Mouse (Mus musculus) midbrain, embryonic 16.5 days (tissue): Measurements from ENCODE around the gene Nlrc5. TPM values are rescaled to one million over a fixed set of nuclear protein-coding genes. Genes with fewer than 3 reads are reported as not detected.

Experiments
- ATAC-seq: fragments of 200-750 bp; cut with Nextera tagmentation; 2 replicates; pipeline ENCODE4 v1.8.0; 2017; ENCODE audit warnings: moderate TSS enrichment
- H3K27ac ChIP-seq: fragments of 300-500 bp; sonication (generic); 2 replicates; pipeline ENCODE4 v1.5.1; 2014; ENCODE audit warnings: mild to moderate bottlenecking, low read length, mixed read lengths
- H3K27me3 ChIP-seq: fragments of 300-500 bp; sonication (generic); 2 replicates; pipeline ENCODE4 v1.6.1; 2014; ENCODE audit warnings: low read depth, low read length, mixed read lengths; ENCODE audit not compliant: control insufficient read depth, insufficient read depth
- H3K36me3 ChIP-seq: fragments of 300-500 bp; sonication (generic); 2 replicates; pipeline ENCODE4 v1.6.1; 2014; ENCODE audit warnings: mild to moderate bottlenecking, low read length, moderate library complexity, mixed read lengths; ENCODE audit not compliant: control insufficient read depth, insufficient read depth
- H3K4me1 ChIP-seq: fragments of 300-500 bp; sonication (generic); 2 replicates; pipeline ENCODE4 v1.6.1; 2014; ENCODE audit warnings: mild to moderate bottlenecking, low read length, mixed read lengths; ENCODE audit not compliant: control insufficient read depth, insufficient read depth
- H3K4me2 ChIP-seq: fragments of 300-500 bp; sonication (generic); 2 replicates; pipeline ENCODE4 v1.6.1; 2014; ENCODE audit warnings: mild to moderate bottlenecking, low read length, mixed read lengths
- H3K4me3 ChIP-seq: fragments of 300-500 bp; sonication (generic); 2 replicates; pipeline ENCODE4 v1.5.1; 2014; ENCODE audit warnings: low read depth, mild to moderate bottlenecking, low read length, moderate library complexity, mixed read lengths
- H3K9ac ChIP-seq: fragments of 300-500 bp; sonication (generic); 2 replicates; pipeline ENCODE4 v1.6.1; 2014; ENCODE audit warnings: low read depth, low read length, mixed read lengths
- H3K9me3 ChIP-seq: fragments of 300-500 bp; sonication (generic); replicated peaks from 2 replicates; pipeline ENCODE4 v1.6.1; 2014; ENCODE audit warnings: mild to moderate bottlenecking, low read length, mixed read lengths; ENCODE audit not compliant: control insufficient read depth, poor library complexity, severe bottlenecking
- WGBS: fragments of 180-500 bp; shearing (Covaris S2); extraction: QIAGEN DNeasy Blood & Tissue Kit; methylation state at CpG from one replicate; pipeline ENCODE4 v1.1.7; 2014; 5-methylcytosine and 5-hydroxymethylcytosine counted together
- polyA plus RNA-seq: library from polyadenylated mRNA; unstranded; fragments of >200 nt; fragmentation: Nextera tagmentation; extraction: Ambion mirVana; gene quantifications from 2 replicates; pipeline ENCODE4 v1.2.1, GENCODE M21; 2015

The Nlrc5 gene
- polyA plus RNA-seq, 1 experiment from 2014 or later: 0.49 TPM

GRCm38 (mm10) chr8:94412518-94412917, 21.6 kb upstream of the Nlrc5 start:
- H3K4me1 ChIP-seq: no peaks in the 10 kb centered on the region
- H3K4me2 ChIP-seq: no peak overlapping the region
- no peaks in the 10 kb centered on the region for H3K27me3 ChIP-seq
- H3K9me3 ChIP-seq: no peaks in the 10 kb centered on the region
- no peak overlapping the region for H3K9ac ChIP-seq
- no peaks in the 10 kb centered on the region for H3K36me3 ChIP-seq
- H3K4me3 ChIP-seq: no peak overlapping the region
- 90% methylated on average over 6 of the region's 6 CpGs for WGBS
- H3K27ac ChIP-seq: no peak overlapping the region
- ATAC-seq: no peak

GRCm38 (mm10) chr8:94413509-94413908, 20.6 kb upstream of the Nlrc5 start:
- H3K36me3 ChIP-seq: no peaks in the 10 kb centered on the region
- ATAC-seq: no peak
- H3K4me1 ChIP-seq: no peaks in the 10 kb centered on the region
- no peak overlapping the region for H3K4me2 ChIP-seq
- H3K9ac ChIP-seq: no peak overlapping the region
- no peaks in the 10 kb centered on the region for H3K27me3 ChIP-seq
- no peaks in the 10 kb centered on the region for H3K9me3 ChIP-seq
- no peak overlapping the region for H3K4me3 ChIP-seq
- WGBS: 92% methylated on average over 6 of the region's 6 CpGs
- H3K27ac ChIP-seq: no peak overlapping the region

- Histone ChIP-seq H3K36me3 (no peaks in the 10 kb centered on the region), H3K27ac (no peak overlapping the region), H3K4me3 (no peak overlapping the region), H3K9me3 (no peaks in the 10 kb centered on the region), H3K9ac (no peak overlapping the region), H3K4me1 (no peaks in the 10 kb centered on the region), H3K27me3 (no peaks in the 10 kb centered on the region), H3K4me2 (no peak overlapping the region)
- 78% methylated on average over 2 of the region's 2 CpGs for WGBS
- no peak for ATAC-seq
Measured at GRCm38 (mm10) chr8:94415218-94415617, 18.9 kb upstream of the Nlrc5 start.

GRCm38 (mm10) chr8:94418017-94418416, 16.1 kb upstream of the Nlrc5 start:
- 84% methylated on average over 9 of the region's 9 CpGs for WGBS
- no peaks in the 10 kb centered on the region for H3K4me1 ChIP-seq
- no peaks in the 10 kb centered on the region for H3K9me3 ChIP-seq
- no peaks in the 10 kb centered on the region for H3K36me3 ChIP-seq
- no peak overlapping the region for H3K27ac ChIP-seq
- H3K27me3 ChIP-seq: no peaks in the 10 kb centered on the region
- ATAC-seq: no peak
- H3K4me2 ChIP-seq: no peak overlapping the region
- no peak overlapping the region for H3K9ac ChIP-seq
- H3K4me3 ChIP-seq: no peak overlapping the region

- ATAC-seq: no peak
- Histone ChIP-seq H3K4me3 (no peak overlapping the region), H3K9me3 (no peaks in the 10 kb centered on the region), H3K27me3 (no peaks in the 10 kb centered on the region), H3K4me1 (no peaks in the 10 kb centered on the region), H3K27ac (no peak overlapping the region), H3K9ac (no peak overlapping the region), H3K4me2 (no peak overlapping the region), H3K36me3 (no peaks in the 10 kb centered on the region)
- whole genome bisulfite sequencing: 91% methylated on average over 4 of the region's 4 CpGs
Measured at GRCm38 (mm10) chr8:94422270-94422669, 11.9 kb upstream of the Nlrc5 start.

- no peak for ATAC-seq
- no peaks in the 10 kb centered on the region for H3K9me3 ChIP-seq
- H3K4me3 ChIP-seq: no peak overlapping the region
- no peaks in the 10 kb centered on the region for H3K27me3 ChIP-seq
- no peaks in the 10 kb centered on the region for H3K36me3 ChIP-seq
- no peak overlapping the region for H3K9ac ChIP-seq
- H3K4me2 ChIP-seq: no peak overlapping the region
- no peak overlapping the region for H3K27ac ChIP-seq
- WGBS: 77% methylated on average over 10 of the region's 10 CpGs
- no peaks in the 10 kb centered on the region for H3K4me1 ChIP-seq
Measured at GRCm38 (mm10) chr8:94427953-94428352, 6.2 kb upstream of the Nlrc5 start.

- Histone ChIP-seq H3K27ac (no peak overlapping the region), H3K36me3 (no peaks in the 10 kb centered on the region), H3K4me3 (no peak overlapping the region), H3K9ac (no peak overlapping the region), H3K27me3 (no peaks in the 10 kb centered on the region), H3K4me2 (no peak overlapping the region), H3K4me1 (no peaks in the 10 kb centered on the region), H3K9me3 (no peaks in the 10 kb centered on the region)
- 84% methylated on average over 4 of the region's 4 CpGs for WGBS
- ATAC-seq: no peak
Measured at GRCm38 (mm10) chr8:94428420-94428819, 5.7 kb upstream of the Nlrc5 start.

GRCm38 (mm10) chr8:94429376-94429775, 4.8 kb upstream of the Nlrc5 start:
- Histone ChIP-seq H3K27ac (no peak overlapping the region), H3K27me3 (peaks cover 6% of the 10 kb centered on the region), H3K36me3 (no peaks in the 10 kb centered on the region), H3K9me3 (no peaks in the 10 kb centered on the region), H3K4me2 (no peak overlapping the region), H3K4me3 (no peak overlapping the region), H3K4me1 (peaks cover 4% of the 10 kb centered on the region; the same call in 1 of the 2 replicates), H3K9ac (no peak overlapping the region)
- WGBS: 87% methylated on average over 7 of the region's 7 CpGs
- no peak for ATAC-seq

GRCm38 (mm10) chr8:94432212-94432611, 1.9 kb upstream of the Nlrc5 start:
- no peak overlapping the region for H3K9ac ChIP-seq
- H3K4me2 ChIP-seq: no peak overlapping the region
- WGBS: 81% methylated on average over 3 of the region's 3 CpGs
- H3K27ac ChIP-seq: no peak overlapping the region
- no peak for ATAC-seq
- H3K4me1 ChIP-seq: peaks cover 4% of the 10 kb centered on the region; the same call in 1 of the 2 replicates
- H3K4me3 ChIP-seq: no peak overlapping the region
- H3K27me3 ChIP-seq: peaks cover 12% of the 10 kb centered on the region
- H3K36me3 ChIP-seq: no peaks in the 10 kb centered on the region
- H3K9me3 ChIP-seq: no peaks in the 10 kb centered on the region

- ATAC-seq: no peak
- peaks cover 4% of the 10 kb centered on the region; the same call in 1 of the 2 replicates for H3K4me1 ChIP-seq
- peaks cover 12% of the 10 kb centered on the region for H3K27me3 ChIP-seq
- H3K4me3 ChIP-seq: no peak overlapping the region
- WGBS: 81% methylated on average over 3 of the region's 3 CpGs
- H3K9me3 ChIP-seq: no peaks in the 10 kb centered on the region
- no peak overlapping the region for H3K4me2 ChIP-seq
- H3K27ac ChIP-seq: no peak overlapping the region
- H3K9ac ChIP-seq: no peak overlapping the region
- no peaks in the 10 kb centered on the region for H3K36me3 ChIP-seq
Measured at GRCm38 (mm10) chr8:94434958-94435357, 802 bp downstream of the Nlrc5 start.
